Mouse (Mus musculus) effector memory CD4-positive, alpha-beta T cell, adult 5 months (primary cell): Measurements from ENCODE around the gene Zfp507. TPM values are rescaled to one million over a fixed set of nuclear protein-coding genes. Genes with fewer than 3 reads are reported as not detected.

Experiments used
- polyA plus RNA-seq: library from polyadenylated mRNA; unstranded; fragments of 100-300 nt; shearing (Covaris generic); gene quantifications from one replicate; pipeline ENCODE4 v1.2.1, GENCODE M21; 2017

The Zfp507 gene
- polyA plus RNA-seq: 24.1 TPM

GRCm38 (mm10) chr7:35802906-35803595, at the start of gene Zfp507:
Zfp507 (minus strand) TSS chr7:35803003.

DNA sequence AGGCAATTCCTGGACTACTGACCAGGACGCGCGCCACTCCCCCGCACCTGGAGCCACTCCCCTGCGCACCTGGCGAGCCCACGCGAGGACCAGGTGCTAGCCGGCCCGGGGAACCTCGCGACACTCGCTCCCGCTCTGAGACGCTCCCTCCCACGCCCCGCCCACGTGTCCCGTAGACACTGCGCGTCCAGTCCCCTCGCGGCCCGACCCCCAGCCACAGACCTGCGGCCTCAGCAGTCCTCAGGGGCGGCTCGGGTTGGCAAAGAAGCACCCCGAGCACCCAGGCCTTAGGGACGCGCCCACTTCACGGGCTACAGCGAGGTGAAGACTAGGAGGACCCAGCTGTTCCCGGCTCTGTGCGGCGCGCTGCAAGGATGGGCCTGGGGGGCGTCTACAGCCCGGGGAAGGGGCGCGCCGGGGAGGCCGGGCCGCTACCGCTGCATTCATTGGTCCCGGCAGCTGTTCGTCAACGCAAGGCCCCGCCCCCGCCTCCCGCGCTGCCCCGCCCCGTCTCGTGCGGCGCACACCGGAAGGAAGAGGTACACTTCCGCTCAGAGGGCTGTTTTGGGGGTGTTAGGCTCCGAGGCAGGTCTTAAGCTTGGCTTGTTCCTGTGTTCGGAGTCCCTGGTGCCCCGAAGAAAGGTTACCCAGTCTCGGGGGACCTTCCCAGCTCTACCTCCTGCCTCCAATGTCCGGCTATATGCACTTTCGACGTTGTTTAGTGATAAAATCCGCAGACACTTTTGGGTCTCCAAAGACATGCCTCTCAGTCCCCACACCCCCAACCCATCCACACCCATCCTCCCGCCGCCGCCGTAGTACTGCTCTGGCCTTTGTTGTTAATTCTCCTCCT, 48.5 kb downstream of the Zfp507 start, which contains the start of gene Dpy19l3:
Gene Dpy19l3, minus strand, starts transcription at position 422 of the 853 bp plus-strand sequence.

Other genes with a start within 250 kb of the Zfp507 start
- 23.1 TPM for gene Nudt19, start 246.7 kb downstream of the Zfp507 start, polyA plus RNA-seq
- gene Rgs9bp, start 217.4 kb downstream of the Zfp507 start, polyA plus RNA-seq: not detected
- 36.4 TPM for gene Ankrd27, start 216.8 kb downstream of the Zfp507 start, polyA plus RNA-seq
- 75.7 TPM for gene Pdcd5, start 155.5 kb downstream of the Zfp507 start, polyA plus RNA-seq
- gene Dpy19l3, start 48.5 kb downstream of the Zfp507 start, polyA plus RNA-seq: 49.2 TPM